Comparison of ENCODE assay signal across 11 mouse cellular contexts in genomic region chr3:32428921-32429320, GRCm38 (mm10). TPM values are rescaled to one million over a fixed set of nuclear protein-coding genes. Genes with fewer than 3 reads are reported as not detected.
DNase-seq lines count a peak whose midpoint lies in the region; ATAC-seq and TF ChIP-seq lines count a peak whose summit lies in the region.
"Had no signal": no experiment of that assay in that cellular context is flagged by ENCODE, and none has a peak within 500 bp of the region (broad histone marks: within the 10 kb centered on the region; RNA-seq: fewer than 3 reads in every experiment).

No protein-coding gene starts in this region.

- H3K36me3 ChIP-seq in intestine, embryonic 15.5 days, result no peaks in the 10 kb centered on the region
- peaks cover 4% of the 10 kb centered on the region; the same call in 1 of the 2 replicates for H3K36me3 ChIP-seq in intestine, postnatal 0 days (ENCODE audit: control insufficient read depth, insufficient read depth)
- peaks cover 15% of the 10 kb centered on the region for H3K36me3 ChIP-seq in heart, adult 2 months (ENCODE audit: control insufficient read depth, insufficient read depth, low read length)

- H3K9ac ChIP-seq in intestine, embryonic 15.5 days, result no peak overlapping the region
- no peak overlapping the region for H3K9ac ChIP-seq in intestine, postnatal 0 days (ENCODE audit: low read depth, low read length)
- H3K9ac ChIP-seq in heart, adult 2 months (ENCODE audit: low read depth, low read length), result no peak overlapping the region

- H3K9me3 ChIP-seq in intestine, embryonic 15.5 days, result no peaks in the 10 kb centered on the region
- H3K9me3 ChIP-seq in intestine, postnatal 0 days (ENCODE audit: control insufficient read depth), result no peaks in the 10 kb centered on the region
- H3K9me3 ChIP-seq: midbrain, embryonic 10.5 days had no signal

- H3K4me3 ChIP-seq in intestine, embryonic 15.5 days (replicated peaks), result no peak overlapping the region
- no peak overlapping the region for H3K4me3 ChIP-seq in intestine, postnatal 0 days (ENCODE audit: low read depth, low read length)
- no peak overlapping the region for H3K4me3 ChIP-seq in heart, adult 2 months
- H3K4me3 ChIP-seq: midbrain, embryonic 10.5 days had no signal

- H3K27me3 ChIP-seq in intestine, embryonic 15.5 days (replicated peaks), result no peaks in the 10 kb centered on the region
- no peaks in the 10 kb centered on the region for H3K27me3 ChIP-seq in intestine, postnatal 0 days (replicated peaks; ENCODE audit: control insufficient read depth, insufficient read depth, low read length)
- no peaks in the 10 kb centered on the region for H3K27me3 ChIP-seq in heart, adult 2 months (ENCODE audit: control insufficient read depth, insufficient read depth, low read length)
- H3K27me3 ChIP-seq: CH12.LX had no signal

- no peak overlapping the region for H3K4me2 ChIP-seq in intestine, embryonic 15.5 days (replicated peaks)
- no peak overlapping the region for H3K4me2 ChIP-seq in intestine, postnatal 0 days (replicated peaks; ENCODE audit: low read depth)

- peak; percentile 53 for DNase-seq in adrenal gland, postnatal 10 days
- peak; percentile 49 to 67 for DNase-seq in heart, adult 2 months
- peak; percentile 84 for DNase-seq in kidney, postnatal 14 days
- no peak for DNase-seq in c-Kit-positive CD71-positive TER-119-positive erythroid progenitor cells, embryonic 14.5 days (ENCODE audit: low spot score)
- no peak for DNase-seq in right cerebral cortex, adult 2 months (ENCODE audit: low spot score in 2 of 2)
- DNase-seq in cerebellum, adult 9-11 months, result no peak
- DNase-seq: right cerebral cortex, adult 18-20 months had no signal

- WGBS in intestine, embryonic 15.5 days, result 31% methylated on average over 4 of the region's 4 CpGs
- WGBS in intestine, postnatal 0 days, result 59% methylated on average over 4 of the region's 4 CpGs
- 6% methylated on average over 4 of the region's 4 CpGs for WGBS in heart, adult 2 months

- H3K79me2 ChIP-seq in heart, adult 2 months (replicated peaks; ENCODE audit: control insufficient read depth, insufficient read depth, low read length), result peaks cover 15% of the 10 kb centered on the region

- TF ChIP-seq CTCF in intestine, postnatal 0 days (IDR thresholded peaks at IDR 0.05; ENCODE audit: low read depth), result no peak
- TF ChIP-seq CTCF in heart, adult 2 months (IDR thresholded peaks at IDR 0.05), result no peak

- H3K27ac ChIP-seq in intestine, embryonic 15.5 days, result no peak overlapping the region
- H3K27ac ChIP-seq in intestine, postnatal 0 days (ENCODE audit: low read depth, low read length), result no peak overlapping the region
- peak overlapping the region; percentile 56 for H3K27ac ChIP-seq in heart, adult 2 months
- H3K27ac ChIP-seq: midbrain, embryonic 10.5 days had no signal

- TF ChIP-seq EP300 in heart, adult 2 months (IDR thresholded peaks at IDR 0.05; ENCODE audit: insufficient read depth, low read depth, low read length), result no peak

- peaks cover 8% of the 10 kb centered on the region for H3K4me1 ChIP-seq in intestine, embryonic 15.5 days (replicated peaks)
- H3K4me1 ChIP-seq in intestine, postnatal 0 days (replicated peaks; ENCODE audit: control insufficient read depth, insufficient read depth, low read length), result no peaks in the 10 kb centered on the region
- H3K4me1 ChIP-seq in heart, adult 2 months (ENCODE audit: control insufficient read depth, insufficient read depth, low read length), result peaks cover 16% of the 10 kb centered on the region
- H3K4me1 ChIP-seq: midbrain, embryonic 10.5 days had no signal

- TF ChIP-seq POLR2A in heart, adult 2 months (IDR thresholded peaks at IDR 0.05; ENCODE audit: insufficient read depth, low read depth, low read length), result no peak

- intact Hi-C loops in heart, adult 2 months (cut with DNase I), result loop anchor here (2.0 kb wide), 1 partner anchor 30 kb away; no protein-coding TSS in a partner anchor

- ATAC-seq in intestine, embryonic 15.5 days, result peak; percentile 49; the same call in 1 of the 2 replicates
- no peak for ATAC-seq in intestine, postnatal 0 days

RNA-seq across cellular contexts. Expression of gene Pik3ca, which starts 31.4 kb away (rescaled TPM):
- 7.9 and 10.9 TPM in 2 replicates for polyA plus RNA-seq in intestine, embryonic 15.5 days (2015; fragmentation: Nextera tagmentation; extraction: Ambion mirVana)
- 5.9 and 7.0 TPM in 2 replicates for polyA plus RNA-seq in intestine, postnatal 0 days (2015; fragmentation: Nextera tagmentation; extraction: Ambion mirVana)
- total RNA-seq in adrenal gland, postnatal 10 days (2021), result 10 to 100 TPM; 36.0 to 44.2 TPM
- 10 to 100 TPM; 43.5 to 48.5 TPM for total RNA-seq in heart, adult 2 months (2021)
- 6.5 and 13.4 TPM in 2 replicates for polyA plus RNA-seq in heart, adult 2 months (2012; rRNA removed)

Comparison
In these comparisons a context has a peak if more than half of its experiments do, and no peak if none do; other contexts are left out.
1. DNase-seq: peak in adrenal gland, postnatal 10 days (single experiment), heart, adult 2 months (2 of 2) and kidney, postnatal 14 days (single experiment); none in c-Kit-positive CD71-positive TER-119-positive erythroid progenitor cells, embryonic 14.5 days (single experiment), right cerebral cortex, adult 2 months (0 of 2) and cerebellum, adult 9-11 months (single experiment).